Mouse (Mus musculus) left cerebral cortex, adult 8-10 months (tissue): ENCODE results near the gene Klf3. TPM values are rescaled to one million over a fixed set of nuclear protein-coding genes. Genes with fewer than 3 reads are reported as not detected.
"Not testable (repeated sequence)": the region's sequence is repeated elsewhere in the genome, so short reads cannot be mapped to it uniquely, and the experiment has no call there.

Source experiments
- DNase-seq, 2 experiments: peaks; one replicate each; pipeline ENCODE4 v3.0.0; 2022; ENCODE audit warnings: low spot score in 2 of 2
- total RNA-seq, 4 experiments: library from RNA; stranded (reverse); gene quantifications; 2 replicates each; pipeline ENCODE4 v1.2.4; 2022

Gene Klf3
- total RNA-seq, 4 experiments from 2014 or later, result 21.2 to 30.9 (median 27.5) TPM

DNA sequence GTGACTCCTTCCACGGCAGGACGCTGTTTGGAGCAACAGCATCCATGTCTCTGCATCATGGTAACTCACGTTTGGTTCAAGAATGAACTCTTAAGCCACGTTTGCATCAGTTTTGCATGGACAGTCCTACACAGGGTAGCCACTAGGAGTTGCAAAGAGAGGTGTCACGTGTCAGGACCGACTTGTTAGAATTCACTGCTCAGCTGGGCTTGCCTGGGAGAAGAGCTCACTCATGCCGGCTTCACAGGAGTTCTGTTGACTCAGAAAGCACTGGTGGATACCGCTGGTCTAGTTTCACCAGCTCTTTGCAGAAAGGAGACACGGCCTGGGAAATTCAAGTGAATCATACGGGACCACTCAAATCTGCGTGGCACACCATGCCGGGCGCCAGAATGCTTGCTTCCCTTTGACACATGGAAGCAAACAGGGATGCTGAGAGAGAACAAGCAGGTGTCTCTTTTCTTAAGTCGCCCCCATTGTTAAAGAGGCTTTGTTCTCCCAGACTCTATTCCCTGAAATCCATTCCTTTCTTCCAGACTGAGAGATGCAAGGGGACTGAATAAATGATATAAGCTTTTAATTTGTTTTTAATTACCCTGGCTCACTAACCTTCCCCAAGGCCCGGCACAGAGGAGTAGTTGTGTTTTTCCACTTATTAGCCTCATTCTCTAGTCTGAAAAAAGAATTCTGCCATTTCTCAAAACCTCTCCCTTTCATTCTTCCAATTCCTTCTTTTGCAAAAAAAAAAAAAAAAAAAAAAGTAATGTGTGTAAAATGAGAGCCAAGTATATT, 74.2 kb downstream of the Klf3 start:
- no peak for DNase-seq

DNA sequence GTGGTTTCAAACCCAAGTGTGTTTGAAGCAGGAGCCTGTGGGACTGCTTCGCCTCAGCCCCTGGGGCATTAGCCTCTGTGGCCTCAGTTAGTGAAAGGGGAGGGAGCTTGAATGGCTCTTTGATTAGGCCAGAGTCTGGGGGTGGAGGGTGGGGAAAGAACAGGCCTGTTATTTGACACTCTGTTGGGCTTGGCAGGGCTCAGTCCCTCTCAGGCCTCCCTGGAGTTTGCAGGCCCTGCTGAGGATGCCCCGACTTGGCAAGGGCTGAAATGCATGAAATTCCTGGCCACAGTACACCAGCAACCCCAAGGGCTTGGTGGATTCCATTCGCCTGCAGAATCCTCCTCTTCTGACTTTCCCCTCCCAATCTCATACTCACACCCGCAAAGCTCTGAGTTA, 74.8 kb downstream of the Klf3 start:
- DNase-seq, result peak in 1 of 2 experiments; percentile 44

DNA sequence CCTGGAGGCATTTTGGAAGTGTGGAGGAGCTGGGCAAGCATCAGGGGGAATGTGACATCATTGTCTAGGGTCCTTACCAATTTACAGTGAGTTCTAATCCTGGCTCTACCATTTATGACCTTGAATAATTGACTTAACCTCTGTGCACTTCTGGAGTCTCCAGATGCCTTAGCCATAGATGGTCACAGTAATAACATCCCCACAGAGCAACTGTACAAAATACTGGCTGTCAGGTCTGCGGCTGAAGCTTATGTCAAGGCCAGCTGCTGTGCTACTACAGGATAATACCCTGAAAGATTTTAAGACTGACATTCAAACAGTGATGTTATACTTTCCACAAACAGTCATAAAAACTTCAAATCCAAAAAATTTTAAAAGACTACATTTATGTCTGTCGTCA, 75.3 kb downstream of the Klf3 start:
- no peak for DNase-seq

DNA sequence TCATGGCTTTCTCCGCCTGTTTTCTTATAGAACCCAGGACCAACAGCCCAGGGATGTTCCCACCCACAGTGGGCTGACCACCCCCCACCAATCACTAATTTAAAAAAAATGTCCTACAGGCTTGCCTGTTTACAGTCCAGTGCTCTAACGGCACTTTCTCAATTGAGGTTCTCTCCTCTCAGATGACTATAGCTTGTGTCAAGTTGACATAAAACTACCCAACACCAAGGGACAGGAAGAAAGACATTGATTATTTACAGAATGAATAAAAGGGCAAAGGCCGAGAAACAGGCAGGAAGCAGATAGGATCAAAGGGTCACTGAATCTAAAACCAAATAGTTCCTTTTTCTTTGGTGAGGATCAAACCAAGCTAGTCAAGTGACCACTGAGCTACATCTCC, 76.1 kb downstream of the Klf3 start:
- no peak for DNase-seq

DNA sequence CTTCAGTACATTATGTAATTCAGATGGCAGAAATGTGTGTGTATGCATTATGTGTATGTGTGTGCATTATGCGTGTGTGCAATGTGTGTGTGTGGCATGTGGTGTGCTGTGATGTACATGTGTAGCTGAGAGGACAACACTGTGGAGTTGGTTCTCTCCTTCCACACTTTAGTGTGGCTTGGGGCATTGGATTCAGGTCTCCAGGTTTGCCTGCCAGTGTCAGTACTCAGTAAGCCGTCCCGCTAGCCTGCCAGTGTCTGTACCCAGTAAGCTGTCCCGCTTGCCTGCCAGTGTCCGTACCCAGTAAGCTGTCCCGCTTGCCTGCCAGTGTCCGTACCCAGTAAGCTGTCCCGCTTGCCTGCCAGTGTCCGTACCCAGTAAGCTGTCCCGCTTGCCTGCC, 78.4 kb downstream of the Klf3 start:
- not testable (repeated sequence) for DNase-seq

DNA sequence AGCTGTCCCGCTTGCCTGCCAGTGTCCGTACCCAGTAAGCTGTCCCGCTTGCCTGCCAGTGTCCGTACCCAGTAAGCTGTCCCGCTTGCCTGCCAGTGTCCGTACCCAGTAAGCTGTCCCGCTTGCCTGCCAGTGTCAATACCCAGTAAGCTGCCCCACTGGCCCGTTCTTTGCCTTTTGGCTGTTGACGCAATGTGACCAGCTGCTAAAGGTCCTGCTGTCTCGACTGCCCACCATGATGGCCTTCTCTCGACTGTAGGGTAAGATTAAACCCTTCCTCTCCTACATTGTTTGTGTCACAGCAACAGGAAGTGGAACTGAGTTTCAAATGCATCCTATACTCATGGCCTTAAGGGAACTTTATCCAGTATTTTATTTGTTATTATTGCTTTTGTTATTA, 78.8 kb downstream of the Klf3 start:
- DNase-seq, result not testable (repeated sequence)

Other genes with a start within 250 kb of the Klf3 start
- under 1 TPM; 0.13 to 0.89 (median 0.62) TPM for gene Tlr1, start 130.2 kb downstream of the Klf3 start, total RNA-seq
- gene Tlr6, start 156.7 kb downstream of the Klf3 start, total RNA-seq, result 1 to 10 TPM; 1.5 to 2.8 (median 1.5) TPM
- gene Fam114a1, start 166.7 kb downstream of the Klf3 start, total RNA-seq, result 1 to 10 TPM; 5.9 to 8.2 (median 7.6) TPM